Mouse (Mus musculus) myocyte (in vitro differentiated cells): Measurements from ENCODE around the gene Kap. TPM values are rescaled to one million over a fixed set of nuclear protein-coding genes. Genes with fewer than 3 reads are reported as not detected.
"Not testable (repeated sequence)": the region's sequence is repeated elsewhere in the genome, so short reads cannot be mapped to it uniquely, and the experiment has no call there.

Experiments
- H3K27me3 ChIP-seq: one replicate; pipeline ENCODE4 v1.6.1; 2011; ENCODE audit not compliant: control insufficient read depth, insufficient read depth, insufficient read length
- H3K36me3 ChIP-seq: one replicate; pipeline ENCODE4 v1.6.1; 2011; ENCODE audit not compliant: control insufficient read depth, insufficient read depth
- H3K4me2 ChIP-seq: one replicate; pipeline ENCODE4 v1.6.1; 2011; ENCODE audit warnings: low read depth, control low read depth
- H3K4me3 ChIP-seq: one replicate; pipeline ENCODE4 v1.5.1; 2011; ENCODE audit warnings: mild to moderate bottlenecking, control low read depth, moderate library complexity
- H3K79me2 ChIP-seq: one replicate; pipeline ENCODE4 v1.6.1; 2011; ENCODE audit not compliant: control insufficient read depth, insufficient read depth
- H3ac ChIP-seq: one replicate; pipeline ENCODE4 v1.6.1; 2011; ENCODE audit not compliant: control insufficient read depth, insufficient read length
- CEBPB ChIP-seq: IDR thresholded peaks from 2 replicates; pipeline ENCODE4 v1.6.1; 2011; ENCODE audit warnings: mild to moderate bottlenecking, moderate library complexity; ENCODE audit not compliant: poor library complexity, insufficient read depth, severe bottlenecking
- E2F4 ChIP-seq: IDR thresholded peaks from one replicate; pipeline ENCODE4 v1.6.1; 2011; ENCODE audit warnings: mild to moderate bottlenecking, control low read depth, moderate library complexity; ENCODE audit not compliant: insufficient read depth
- MAX ChIP-seq: IDR thresholded peaks from one replicate; pipeline ENCODE4 v1.6.1; 2011; ENCODE audit warnings: low read depth, mild to moderate bottlenecking, control low read depth
- MYOD1 ChIP-seq, 3 experiments: IDR thresholded peaks; one replicate each; pipeline ENCODE4 v1.6.1; 2011; ENCODE audit warnings: control low read depth in 2 of 3, low read depth in 2 of 3, mild to moderate bottlenecking in 2 of 3, moderate library complexity in 1 of 3; ENCODE audit not compliant: insufficient read length in 2 of 3, control insufficient read depth in 1 of 3
- MYOG ChIP-seq, 3 experiments: IDR thresholded peaks; one replicate each; pipeline ENCODE4 v1.6.1; 2011; ENCODE audit warnings: control low read depth in 2 of 3, low read depth in 2 of 3, mild to moderate bottlenecking in 2 of 3; ENCODE audit not compliant: insufficient read length in 2 of 3, control insufficient read depth in 1 of 3, insufficient read depth in 1 of 3
- POLR2A ChIP-seq: IDR thresholded peaks from one replicate; pipeline ENCODE4 v1.6.1; 2011; ENCODE audit warnings: low read depth, mild to moderate bottlenecking, control low read depth, moderate library complexity; ENCODE audit not compliant: insufficient read length
- POLR2AphosphoS2 ChIP-seq: IDR thresholded peaks from one replicate; pipeline ENCODE4 v1.6.1; 2011; ENCODE audit warnings: low read depth, control low read depth; ENCODE audit not compliant: insufficient read length
- REST ChIP-seq: IDR thresholded peaks from one replicate; pipeline ENCODE4 v1.6.1; 2011; ENCODE audit warnings: mild to moderate bottlenecking, control low read depth, moderate library complexity; ENCODE audit not compliant: insufficient read depth, insufficient read length
- SRF ChIP-seq: IDR thresholded peaks from one replicate; pipeline ENCODE4 v1.6.1; 2011; ENCODE audit warnings: low read depth; ENCODE audit not compliant: control insufficient read depth, insufficient read length
- TCF12 ChIP-seq: IDR thresholded peaks from one replicate; pipeline ENCODE4 v1.6.1; 2011; ENCODE audit warnings: mild to moderate bottlenecking, control low read depth; ENCODE audit not compliant: poor library complexity, insufficient read depth, severe bottlenecking
- TCF3 ChIP-seq: IDR thresholded peaks from one replicate; pipeline ENCODE4 v1.6.1; 2011; ENCODE audit warnings: low read depth, control low read depth; ENCODE audit not compliant: insufficient read length
- USF1 ChIP-seq: IDR thresholded peaks from one replicate; pipeline ENCODE4 v1.6.1; 2011; ENCODE audit warnings: low read depth, mild to moderate bottlenecking, control low read depth, moderate library complexity
- polyA plus RNA-seq: library from polyadenylated mRNA; unstranded; fragments of >200 nt; fragmentation: generic; extraction: Trizol; gene quantifications from one replicate; pipeline ENCODE4 v1.2.1, GENCODE M21; 2012; ENCODE audit warnings: missing spikeins

Kap gene
- polyA plus RNA-seq, 1 experiment, result not detected

GRCm38 (mm10) chr6:133871131-133871530 is 17.6 kb upstream of the Kap start:
- TF ChIP-seq MYOG (IDR thresholded peaks at IDR 0.05; ENCODE audit: control insufficient read depth in 1 of 3, insufficient read depth in 1 of 3, insufficient read length in 2 of 3, low read depth in 2 of 3) (no peak), TCF12 (no peak), POLR2A (no peak), TCF3 (no peak), CEBPB (no peak), E2F4 (no peak), MYOD1 (IDR thresholded peaks at IDR 0.05; ENCODE audit: control insufficient read depth in 1 of 3, insufficient read length in 2 of 3, low read depth in 2 of 3) (no peak), REST (no peak), SRF (no peak), USF1 (no peak), MAX (no peak)
- Histone ChIP-seq H3K4me2 (no peak overlapping the region), H3K79me2 (no peaks in the 10 kb centered on the region), H3K36me3 (no peaks in the 10 kb centered on the region), H3K4me3 (no peak overlapping the region), H3ac (no peak overlapping the region), H3K27me3 (no peaks in the 10 kb centered on the region)

- TF ChIP-seq SRF (no peak), REST (no peak), CEBPB (no peak), E2F4 (no peak), TCF12 (no peak), USF1 (no peak), MYOG (IDR thresholded peaks at IDR 0.05; ENCODE audit: control insufficient read depth in 1 of 3, insufficient read depth in 1 of 3, insufficient read length in 2 of 3, low read depth in 2 of 3) (no peak), TCF3 (no peak), MYOD1 (IDR thresholded peaks at IDR 0.05; ENCODE audit: control insufficient read depth in 1 of 3, insufficient read length in 2 of 3, low read depth in 2 of 3) (no peak), POLR2A (no peak), MAX (no peak), POLR2AphosphoS2 (no peak)
- no peak overlapping the region for H3ac ChIP-seq
- no peak overlapping the region for H3K4me3 ChIP-seq
- H3K4me2 ChIP-seq, result no peak overlapping the region
- H3K27me3 ChIP-seq, result no peaks in the 10 kb centered on the region
- no peaks in the 10 kb centered on the region for H3K36me3 ChIP-seq
- no peaks in the 10 kb centered on the region for H3K79me2 ChIP-seq
Observed at GRCm38 (mm10) chr6:133868381-133868780, 14.8 kb upstream of the Kap start.

- Histone ChIP-seq H3K36me3 (no peaks in the 10 kb centered on the region), H3K4me3 (no peak overlapping the region), H3K27me3 (no peaks in the 10 kb centered on the region), H3K79me2 (no peaks in the 10 kb centered on the region), H3ac (no peak overlapping the region), H3K4me2 (no peak overlapping the region)
- TF ChIP-seq MYOD1 (IDR thresholded peaks at IDR 0.05; ENCODE audit: control insufficient read depth in 1 of 3, insufficient read length in 2 of 3, low read depth in 2 of 3) (no peak), TCF12 (no peak), REST (no peak), POLR2A (no peak), USF1 (no peak), SRF (no peak), CEBPB (no peak), MAX (no peak), TCF3 (no peak), MYOG (IDR thresholded peaks at IDR 0.05; ENCODE audit: control insufficient read depth in 1 of 3, insufficient read depth in 1 of 3, insufficient read length in 2 of 3, low read depth in 2 of 3) (no peak), E2F4 (no peak), POLR2AphosphoS2 (no peak)
Observed at GRCm38 (mm10) chr6:133855871-133856270, 2.3 kb upstream of the Kap start.

- H3K4me2 ChIP-seq, result no peak overlapping the region
- no peaks in the 10 kb centered on the region for H3K27me3 ChIP-seq
- H3K4me3 ChIP-seq, result no peak overlapping the region
- H3K36me3 ChIP-seq, result no peaks in the 10 kb centered on the region
- H3ac ChIP-seq, result no peak overlapping the region
- no peak for TF ChIP-seq TCF12
- TF ChIP-seq SRF, result no peak
- TF ChIP-seq MAX, result no peak
- TF ChIP-seq USF1, result no peak
- no peak for TF ChIP-seq REST
- no peak for TF ChIP-seq POLR2A
- no peak for TF ChIP-seq CEBPB
- no peak for TF ChIP-seq POLR2AphosphoS2
- no peak for TF ChIP-seq MYOD1 (IDR thresholded peaks at IDR 0.05; ENCODE audit: control insufficient read depth in 1 of 3, insufficient read length in 2 of 3, low read depth in 2 of 3)
- no peak for TF ChIP-seq TCF3
- no peak for TF ChIP-seq MYOG (IDR thresholded peaks at IDR 0.05; ENCODE audit: control insufficient read depth in 1 of 3, insufficient read depth in 1 of 3, insufficient read length in 2 of 3, low read depth in 2 of 3)
- no peaks in the 10 kb centered on the region for H3K79me2 ChIP-seq
Observed at GRCm38 (mm10) chr6:133849359-133849758, 4.2 kb downstream of the Kap start.

GRCm38 (mm10) chr6:133848861-133849260 is 4.7 kb downstream of the Kap start:
- H3K4me2 ChIP-seq, H3K79me2 ChIP-seq, H3K36me3 ChIP-seq, H3K4me3 ChIP-seq, H3K27me3 ChIP-seq, H3ac ChIP-seq: not testable (repeated sequence)

- H3K36me3 ChIP-seq, H3K4me2 ChIP-seq, H3K4me3 ChIP-seq, H3ac ChIP-seq, H3K27me3 ChIP-seq, H3K79me2 ChIP-seq: not testable (repeated sequence)
Observed at GRCm38 (mm10) chr6:133838296-133838995, 15.1 kb downstream of the Kap start.
